In genomic region chr11:95843421-95843950, GRCm38 (mm10) we compare ENCODE assay signal across 11 mouse cellular contexts. TPM values are rescaled to one million over a fixed set of nuclear protein-coding genes. Genes with fewer than 3 reads are reported as not detected.
DNase-seq lines count a peak whose midpoint lies in the region; ATAC-seq and TF ChIP-seq lines count a peak whose summit lies in the region.
"Had no signal": no experiment of that assay in that cellular context is flagged by ENCODE, and none has a peak within 500 bp of the region (broad histone marks: within the 10 kb centered on the region; RNA-seq: fewer than 3 reads in every experiment).

No protein-coding gene starts in this region.

- no peaks in the 10 kb centered on the region for H3K9me3 ChIP-seq in forebrain, embryonic 10.5 days
- no peaks in the 10 kb centered on the region for H3K9me3 ChIP-seq in forebrain, embryonic 13.5 days (replicated peaks)
- H3K9me3 ChIP-seq in limb, embryonic 13.5 days, result no peaks in the 10 kb centered on the region
- no peaks in the 10 kb centered on the region for H3K9me3 ChIP-seq in limb, embryonic 10.5 days (replicated peaks)
- H3K9me3 ChIP-seq in heart, postnatal 0 days (replicated peaks; ENCODE audit: control insufficient read depth, low read length), result no peaks in the 10 kb centered on the region

- no peak for TF ChIP-seq CTCF in heart, postnatal 0 days (IDR thresholded peaks at IDR 0.05; ENCODE audit: low read depth)

- WGBS in forebrain, embryonic 10.5 days, result 67% methylated on average over 6 of the region's 6 CpGs
- WGBS in forebrain, embryonic 13.5 days, result 64% methylated on average over 6 of the region's 6 CpGs
- 57% methylated on average over 6 of the region's 6 CpGs for WGBS in limb, embryonic 13.5 days
- WGBS in limb, embryonic 10.5 days, result 46% methylated on average over 6 of the region's 6 CpGs
- WGBS in heart, postnatal 0 days, result 40% methylated on average over 6 of the region's 6 CpGs

- no peak for ATAC-seq in forebrain, embryonic 13.5 days
- ATAC-seq in limb, embryonic 13.5 days (ENCODE audit: low FRiP score, low read depth), result no peak
- ATAC-seq in heart, postnatal 0 days (ENCODE audit: insufficient read depth, low read depth), result no peak
- ATAC-seq: Patski had no signal

- H3K27ac ChIP-seq in forebrain, embryonic 10.5 days, result 0 out of 2 replicates have a peak overlapping the region, but pooled peaks have one; percentile 8
- H3K27ac ChIP-seq in forebrain, embryonic 13.5 days, result no peak overlapping the region
- no peak overlapping the region; the same call in 1 of the 2 replicates for H3K27ac ChIP-seq in limb, embryonic 13.5 days
- H3K27ac ChIP-seq in limb, embryonic 10.5 days, result no peak overlapping the region
- peak overlapping the region; percentile 90 for H3K27ac ChIP-seq in heart, postnatal 0 days (ENCODE audit: low read depth)

- H3K36me3 ChIP-seq in forebrain, embryonic 10.5 days (replicated peaks), result no peaks in the 10 kb centered on the region
- no peaks in the 10 kb centered on the region for H3K36me3 ChIP-seq in forebrain, embryonic 13.5 days (ENCODE audit: poor library complexity, severe bottlenecking)
- no peaks in the 10 kb centered on the region for H3K36me3 ChIP-seq in limb, embryonic 13.5 days
- no peaks in the 10 kb centered on the region for H3K36me3 ChIP-seq in limb, embryonic 10.5 days
- no peaks in the 10 kb centered on the region for H3K36me3 ChIP-seq in heart, postnatal 0 days (replicated peaks; ENCODE audit: control insufficient read depth, insufficient read depth, low read length)

- H3K4me1 ChIP-seq in forebrain, embryonic 10.5 days, result peaks cover 9% of the 10 kb centered on the region
- H3K4me1 ChIP-seq in forebrain, embryonic 13.5 days, result 0 out of 2 replicates have a peak, but pooled peaks cover 3% of the 10 kb centered on the region
- peaks cover 13% of the 10 kb centered on the region for H3K4me1 ChIP-seq in limb, embryonic 13.5 days
- peaks cover 29% of the 10 kb centered on the region for H3K4me1 ChIP-seq in limb, embryonic 10.5 days
- peaks cover 4% of the 10 kb centered on the region; the same call in 1 of the 2 replicates for H3K4me1 ChIP-seq in heart, postnatal 0 days (ENCODE audit: control insufficient read depth, insufficient read depth)

- no peak overlapping the region for H3K9ac ChIP-seq in forebrain, embryonic 13.5 days
- H3K9ac ChIP-seq in limb, embryonic 13.5 days, result no peak overlapping the region
- no peak overlapping the region for H3K9ac ChIP-seq in heart, postnatal 0 days (replicated peaks; ENCODE audit: low read depth, low read length)

- no peak for DNase-seq in forebrain, embryonic 10.5 days (ENCODE audit: extremely low spot score, low spot score)
- no peak for DNase-seq in limb, embryonic 10.5 days (ENCODE audit: low spot score)
- DNase-seq in heart, postnatal 0 days (ENCODE audit: low spot score), result no peak
- peak; percentile 68 for DNase-seq in lung, postnatal 36 days
- no peak for DNase-seq in cerebellum, adult 9-11 months
- no peak for DNase-seq in right cerebral cortex, postnatal 14 days
- DNase-seq: gastrocnemius, postnatal 14 days had no signal

- H3K4me2 ChIP-seq in forebrain, embryonic 13.5 days, result no peak overlapping the region
- peak overlapping the region; percentile 1 for H3K4me2 ChIP-seq in limb, embryonic 13.5 days (replicated peaks)
- peak overlapping the region; percentile 58 for H3K4me2 ChIP-seq in heart, postnatal 0 days (ENCODE audit: low read depth, low read length)

- H3K4me3 ChIP-seq in forebrain, embryonic 10.5 days, result no peak overlapping the region
- H3K4me3 ChIP-seq in forebrain, embryonic 13.5 days, result no peak overlapping the region
- H3K4me3 ChIP-seq in limb, embryonic 13.5 days, result no peak overlapping the region
- no peak overlapping the region for H3K4me3 ChIP-seq in limb, embryonic 10.5 days
- H3K4me3 ChIP-seq in heart, postnatal 0 days (ENCODE audit: low read depth, low read length), result peak overlapping the region; percentile 56

- peaks cover 42% of the 10 kb centered on the region for H3K27me3 ChIP-seq in forebrain, embryonic 10.5 days (ENCODE audit: poor library complexity, severe bottlenecking)
- H3K27me3 ChIP-seq in forebrain, embryonic 13.5 days, result peaks cover 30% of the 10 kb centered on the region; the same call in 1 of the 2 replicates
- peaks cover 19% of the 10 kb centered on the region for H3K27me3 ChIP-seq in limb, embryonic 13.5 days
- peaks cover 47% of the 10 kb centered on the region for H3K27me3 ChIP-seq in limb, embryonic 10.5 days (ENCODE audit: low read depth, poor library complexity, severe bottlenecking)
- no peaks in the 10 kb centered on the region for H3K27me3 ChIP-seq in heart, postnatal 0 days (ENCODE audit: control insufficient read depth, insufficient read depth, low read length)
- H3K27me3 ChIP-seq: Patski had no signal

- TF ChIP-seq EP300 in heart, postnatal 0 days (IDR thresholded peaks at IDR 0.05; ENCODE audit: low read depth), result no peak

RNA-seq across cellular contexts. Expression of gene Abi3, which starts 1.2 kb away (rescaled TPM):
- polyA plus RNA-seq in forebrain, embryonic 10.5 days (2016; fragmentation: Nextera tagmentation; extraction: Ambion mirVana), result 2.3 and 4.6 TPM in 2 replicates
- 0.96 and 1.5 TPM in 2 replicates for polyA plus RNA-seq in forebrain, embryonic 13.5 days (2015; fragmentation: Nextera tagmentation; extraction: Ambion mirVana)
- 5.4 and 5.5 TPM in 2 replicates for polyA plus RNA-seq in limb, embryonic 13.5 days (2015; fragmentation: Nextera tagmentation; extraction: Ambion mirVana)
- 4.0 and 4.4 TPM in 2 replicates for polyA plus RNA-seq in limb, embryonic 10.5 days (2016; fragmentation: Nextera tagmentation; extraction: Ambion mirVana)
- 11.4 and 13.4 TPM in 2 replicates for total RNA-seq in heart, postnatal 0 days (2014; rRNA removed; ENCODE audit: low replicate concordance)
- polyA plus RNA-seq in heart, postnatal 0 days (2015; fragmentation: Nextera tagmentation; extraction: Ambion mirVana), result 13.3 and 14.3 TPM in 2 replicates
- polyA plus RNA-seq: Patski had no signal

RNA-seq across cellular contexts. Expression of gene Gngt2, which starts 6.5 kb away (rescaled TPM):
- 6.7 and 7.3 TPM in 2 replicates for polyA plus RNA-seq in forebrain, embryonic 10.5 days (2016; fragmentation: Nextera tagmentation; extraction: Ambion mirVana)
- 1.4 and 2.8 TPM in 2 replicates for polyA plus RNA-seq in forebrain, embryonic 13.5 days (2015; fragmentation: Nextera tagmentation; extraction: Ambion mirVana)
- 11.2 and 12.0 TPM in 2 replicates for polyA plus RNA-seq in limb, embryonic 13.5 days (2015; fragmentation: Nextera tagmentation; extraction: Ambion mirVana)
- polyA plus RNA-seq in limb, embryonic 10.5 days (2016; fragmentation: Nextera tagmentation; extraction: Ambion mirVana), result 8.9 and 9.3 TPM in 2 replicates
- 0.66 and 26.8 TPM in 2 replicates for total RNA-seq in heart, postnatal 0 days (2014; rRNA removed; ENCODE audit: low replicate concordance)
- 38.7 and 40.1 TPM in 2 replicates for polyA plus RNA-seq in heart, postnatal 0 days (2015; fragmentation: Nextera tagmentation; extraction: Ambion mirVana)
- polyA plus RNA-seq: Patski had no signal

RNA-seq across cellular contexts. Expression of gene Phospho1, which starts 19.2 kb away (rescaled TPM):
- not detected in 2 replicates for polyA plus RNA-seq in forebrain, embryonic 10.5 days (2016; fragmentation: Nextera tagmentation; extraction: Ambion mirVana)
- not detected in 2 replicates for polyA plus RNA-seq in forebrain, embryonic 13.5 days (2015; fragmentation: Nextera tagmentation; extraction: Ambion mirVana)
- polyA plus RNA-seq in limb, embryonic 13.5 days (2015; fragmentation: Nextera tagmentation; extraction: Ambion mirVana), result 0.26 and 0.89 TPM in 2 replicates
- polyA plus RNA-seq in limb, embryonic 10.5 days (2016; fragmentation: Nextera tagmentation; extraction: Ambion mirVana), result not detected in 2 replicates
- 45.0 and 46.6 TPM in 2 replicates for total RNA-seq in heart, postnatal 0 days (2014; rRNA removed; ENCODE audit: low replicate concordance)
- 6.7 and 7.9 TPM in 2 replicates for polyA plus RNA-seq in heart, postnatal 0 days (2015; fragmentation: Nextera tagmentation; extraction: Ambion mirVana)
- polyA plus RNA-seq: stomach, embryonic 14.5 days had no signal

Comparison
In these comparisons a context has a peak if more than half of its experiments do, and no peak if none do; other contexts are left out.
1. H3K27ac ChIP-seq: peak in forebrain, embryonic 10.5 days (single experiment) and heart, postnatal 0 days (single experiment); none in forebrain, embryonic 13.5 days (single experiment), limb, embryonic 13.5 days (single experiment) and limb, embryonic 10.5 days (single experiment).